Mouse (Mus musculus): ENCODE measurements around the gene Midn. TPM values are rescaled to one million over a fixed set of nuclear protein-coding genes. Genes with fewer than 3 reads are reported as not detected.
A peak's percentile ranks its signal among the peaks of the same experiment; 100 is the strongest.

The Midn gene
- total RNA-seq, 2 experiments from 2014 or later = 94.0 to 96.3 TPM

GRCm38 (mm10) chr10:80177441-80178279, 29.6 kb downstream of the Midn start:
- no peak for DNase-seq (ENCODE audit: low spot score in 2 of 2)
- intact Hi-C loops (cut with DNase I) = loop anchor here (5.0 kb wide), 1 partner anchor 195 kb away; no protein-coding TSS in a partner anchor

- intact Hi-C loops (cut with DNase I) = loop anchor here (5.0 kb wide), 1 partner anchor 193 kb away; no protein-coding TSS in a partner anchor
- DNase-seq (ENCODE audit: low spot score in 2 of 2) = peak in 1 of 2 experiments; percentile 57
These were observed 31.3 kb downstream of the Midn start, which contains the start of gene Efna2 for GRCm38 (mm10) chr10:80179068-80180051. TSS of gene Efna2 (plus strand) at chr10:80179482.

GRCm38 (mm10) chr10:80180288-80180687, 32.2 kb downstream of the Midn start:
- intact Hi-C loops (cut with DNase I) = no loop called here
- DNase-seq (ENCODE audit: low spot score in 2 of 2) = no peak

- intact Hi-C loops (cut with DNase I) = no loop called here
- DNase-seq (ENCODE audit: low spot score in 2 of 2) = no peak
These were observed 32.8 kb downstream of the Midn start for GRCm38 (mm10) chr10:80180823-80181222.

- DNase-seq (ENCODE audit: low spot score in 2 of 2) = no peak
- intact Hi-C loops (cut with DNase I) = no loop called here
These were observed 34.5 kb downstream of the Midn start for GRCm38 (mm10) chr10:80182547-80182946.

GRCm38 (mm10) chr10:80186649-80187048, 38.6 kb downstream of the Midn start:
- intact Hi-C loops (cut with DNase I) = no loop called here

GRCm38 (mm10) chr10:80187739-80188138, 39.7 kb downstream of the Midn start:
- intact Hi-C loops (cut with DNase I) = no loop called here
- DNase-seq (ENCODE audit: low spot score in 2 of 2) = no peak

More at GRCm38 (mm10) chr10:80186649-80187048, 38.6 kb downstream of the Midn start:
- no peak for DNase-seq (ENCODE audit: low spot score in 2 of 2)

GRCm38 (mm10) chr10:80188453-80189024, 40.5 kb downstream of the Midn start:
- no peak for DNase-seq (ENCODE audit: low spot score in 2 of 2)
- intact Hi-C loops (cut with DNase I) = no loop called here

GRCm38 (mm10) chr10:80189999-80190398, 41.9 kb downstream of the Midn start:
- DNase-seq (ENCODE audit: low spot score in 2 of 2) = no peak
- intact Hi-C loops (cut with DNase I) = no loop called here

- intact Hi-C loops (cut with DNase I) = no loop called here
- DNase-seq (ENCODE audit: low spot score in 2 of 2) = peak; percentile 62 to 64
These were observed 42.5 kb downstream of the Midn start for GRCm38 (mm10) chr10:80190491-80191051.

- no peak for DNase-seq (ENCODE audit: low spot score in 2 of 2)
- intact Hi-C loops (cut with DNase I) = no loop called here
These were observed 45.9 kb downstream of the Midn start for GRCm38 (mm10) chr10:80193976-80194375.

- intact Hi-C loops (cut with DNase I) = no loop called here
- DNase-seq (ENCODE audit: low spot score in 2 of 2) = no peak
These were observed 46.4 kb downstream of the Midn start for GRCm38 (mm10) chr10:80194441-80194840.

- intact Hi-C loops (cut with DNase I) = loop anchor here (5.0 kb wide), 1 partner anchor 51 kb away; the partner anchor contains the start of gene Ndufs7
- DNase-seq (ENCODE audit: low spot score in 2 of 2) = no peak
These were observed 48.1 kb downstream of the Midn start for GRCm38 (mm10) chr10:80196167-80196566.

GRCm38 (mm10) chr10:80196778-80197581, 48.9 kb downstream of the Midn start:
- intact Hi-C loops (cut with DNase I) = loop anchor here (5.0 kb wide), 1 partner anchor 50 kb away; the partner anchor contains the start of gene Ndufs7
- no peak for DNase-seq (ENCODE audit: low spot score in 2 of 2)

GRCm38 (mm10) chr10:80199440-80200008, 51.5 kb downstream of the Midn start:
- intact Hi-C loops (cut with DNase I) = loop anchor here (5.0 kb wide), 1 partner anchor 48 kb away; the partner anchor contains the start of gene Ndufs7
- peak; percentile 76 to 83 for DNase-seq (ENCODE audit: low spot score in 2 of 2)

GRCm38 (mm10) chr10:80200485-80200884, 52.4 kb downstream of the Midn start:
- DNase-seq (ENCODE audit: low spot score in 2 of 2) = no peak
- intact Hi-C loops (cut with DNase I) = no loop called here

GRCm38 (mm10) chr10:80204055-80204454, 56.0 kb downstream of the Midn start:
- intact Hi-C loops (cut with DNase I) = no loop called here
- DNase-seq (ENCODE audit: low spot score in 2 of 2) = no peak

GRCm38 (mm10) chr10:80207201-80207600, 59.1 kb downstream of the Midn start:
- intact Hi-C loops (cut with DNase I) = no loop called here
- DNase-seq (ENCODE audit: low spot score in 2 of 2) = no peak

Measured in left cerebral cortex, postnatal 14 days (tissue).